Mouse (Mus musculus): ENCODE measurements at regions not wholly inside any gene's neighbourhood (a gene's known extent, or its start where the extent isn't known, plus 50 kb on each side); places are given as distances from the start of the nearest gene placed in this dataset.

GRCm38 (mm10) chr6:127251671-127251985 lies 99.6 kb upstream of the Ccnd2 start:
- no peak overlapping the region for H3K4me3 ChIP-seq (ENCODE audit: low read depth, low read length)
- H3K27me3 ChIP-seq (ENCODE audit: control insufficient read depth, insufficient read depth, low read length, poor library complexity, severe bottlenecking): no peaks in the 10 kb centered on the region
- peaks cover 9% of the 10 kb centered on the region for H3K4me1 ChIP-seq (ENCODE audit: control insufficient read depth, insufficient read depth, low read length)
- H3K9ac ChIP-seq (ENCODE audit: low read depth, poor library complexity, severe bottlenecking): no peak overlapping the region
- no peaks in the 10 kb centered on the region for H3K9me3 ChIP-seq (replicated peaks; ENCODE audit: control insufficient read depth, insufficient read depth, low read length, poor library complexity, severe bottlenecking)
- no peak for TF ChIP-seq POLR2A (IDR thresholded peaks at IDR 0.05; ENCODE audit: insufficient read depth, low read length)
- TF ChIP-seq CTCF (IDR thresholded peaks at IDR 0.05; ENCODE audit: low read depth, low read length): no peak
- no peak for TF ChIP-seq EP300 (IDR thresholded peaks at IDR 0.05; ENCODE audit: insufficient read depth, low read depth, low read length)
- H3K27ac ChIP-seq (ENCODE audit: insufficient read depth, low read length): no peak overlapping the region
- H3K36me3 ChIP-seq (ENCODE audit: control insufficient read depth, insufficient read depth, low read length, poor library complexity, severe bottlenecking): no peaks in the 10 kb centered on the region

- Histone ChIP-seq H3K4me1 (ENCODE audit: control insufficient read depth, insufficient read depth, low read length) (peaks cover 9% of the 10 kb centered on the region), H3K4me3 (ENCODE audit: low read depth, low read length) (no peak overlapping the region), H3K27ac (ENCODE audit: insufficient read depth, low read length) (no peak overlapping the region), H3K9me3 (replicated peaks; ENCODE audit: control insufficient read depth, insufficient read depth, low read length, poor library complexity, severe bottlenecking) (no peaks in the 10 kb centered on the region), H3K36me3 (ENCODE audit: control insufficient read depth, insufficient read depth, low read length, poor library complexity, severe bottlenecking) (no peaks in the 10 kb centered on the region), H3K9ac (ENCODE audit: low read depth, poor library complexity, severe bottlenecking) (no peak overlapping the region), H3K27me3 (ENCODE audit: control insufficient read depth, insufficient read depth, low read length, poor library complexity, severe bottlenecking) (no peaks in the 10 kb centered on the region)
- 0 out of 2 replicates have a peak, but pooled peaks have one; percentile 28 for TF ChIP-seq EP300 (IDR thresholded peaks at IDR 0.05; ENCODE audit: insufficient read depth, low read depth, low read length)
- no peak for TF ChIP-seq CTCF (IDR thresholded peaks at IDR 0.05; ENCODE audit: low read depth, low read length)
Measured at GRCm38 (mm10) chr6:127252000-127252721, 100.2 kb upstream of the Ccnd2 start.

GRCm38 (mm10) chr6:127253935-127254334 lies 101.9 kb upstream of the Ccnd2 start:
- Histone ChIP-seq H3K4me3 (ENCODE audit: low read depth, low read length) (no peak overlapping the region), H3K36me3 (ENCODE audit: control insufficient read depth, insufficient read depth, low read length, poor library complexity, severe bottlenecking) (no peaks in the 10 kb centered on the region), H3K9me3 (replicated peaks; ENCODE audit: control insufficient read depth, insufficient read depth, low read length, poor library complexity, severe bottlenecking) (no peaks in the 10 kb centered on the region), H3K9ac (ENCODE audit: low read depth, poor library complexity, severe bottlenecking) (no peak overlapping the region), H3K27me3 (ENCODE audit: control insufficient read depth, insufficient read depth, low read length, poor library complexity, severe bottlenecking) (no peaks in the 10 kb centered on the region), H3K27ac (ENCODE audit: insufficient read depth, low read length) (no peak overlapping the region), H3K4me1 (ENCODE audit: control insufficient read depth, insufficient read depth, low read length) (peaks cover 7% of the 10 kb centered on the region)
- TF ChIP-seq CTCF (IDR thresholded peaks at IDR 0.05; ENCODE audit: low read depth, low read length): no peak
- no peak for TF ChIP-seq EP300 (IDR thresholded peaks at IDR 0.05; ENCODE audit: insufficient read depth, low read depth, low read length)
- TF ChIP-seq POLR2A (IDR thresholded peaks at IDR 0.05; ENCODE audit: insufficient read depth, low read length): no peak

GRCm38 (mm10) chr6:127263903-127264680 lies 112.1 kb upstream of the Ccnd2 start:
- H3K9me3 ChIP-seq (replicated peaks; ENCODE audit: control insufficient read depth, insufficient read depth, low read length, poor library complexity, severe bottlenecking): no peaks in the 10 kb centered on the region
- H3K4me1 ChIP-seq (ENCODE audit: control insufficient read depth, insufficient read depth, low read length): no peaks in the 10 kb centered on the region
- H3K9ac ChIP-seq (ENCODE audit: low read depth, poor library complexity, severe bottlenecking): no peak overlapping the region
- no peak overlapping the region for H3K4me3 ChIP-seq (ENCODE audit: low read depth, low read length)
- H3K27me3 ChIP-seq (ENCODE audit: control insufficient read depth, insufficient read depth, low read length, poor library complexity, severe bottlenecking): no peaks in the 10 kb centered on the region
- no peak for TF ChIP-seq CTCF (IDR thresholded peaks at IDR 0.05; ENCODE audit: low read depth, low read length)
- H3K36me3 ChIP-seq (ENCODE audit: control insufficient read depth, insufficient read depth, low read length, poor library complexity, severe bottlenecking): no peaks in the 10 kb centered on the region
- H3K27ac ChIP-seq (ENCODE audit: insufficient read depth, low read length): no peak overlapping the region

- no peaks in the 10 kb centered on the region for H3K27me3 ChIP-seq (ENCODE audit: control insufficient read depth, insufficient read depth, low read length, poor library complexity, severe bottlenecking)
- no peak overlapping the region for H3K4me3 ChIP-seq (ENCODE audit: low read depth, low read length)
- no peak for TF ChIP-seq CTCF (IDR thresholded peaks at IDR 0.05; ENCODE audit: low read depth, low read length)
- TF ChIP-seq EP300 (IDR thresholded peaks at IDR 0.05; ENCODE audit: insufficient read depth, low read depth, low read length): no peak
- no peak for TF ChIP-seq POLR2A (IDR thresholded peaks at IDR 0.05; ENCODE audit: insufficient read depth, low read length)
- no peaks in the 10 kb centered on the region for H3K36me3 ChIP-seq (ENCODE audit: control insufficient read depth, insufficient read depth, low read length, poor library complexity, severe bottlenecking)
- peaks cover 2% of the 10 kb centered on the region for H3K4me1 ChIP-seq (ENCODE audit: control insufficient read depth, insufficient read depth, low read length)
- no peak overlapping the region for H3K9ac ChIP-seq (ENCODE audit: low read depth, poor library complexity, severe bottlenecking)
- no peaks in the 10 kb centered on the region for H3K9me3 ChIP-seq (replicated peaks; ENCODE audit: control insufficient read depth, insufficient read depth, low read length, poor library complexity, severe bottlenecking)
- no peak overlapping the region for H3K27ac ChIP-seq (ENCODE audit: insufficient read depth, low read length)
Measured at GRCm38 (mm10) chr6:127265063-127265775, 113.2 kb upstream of the Ccnd2 start.
